Mouse (Mus musculus): ENCODE measurements around the gene Scg5. TPM values are rescaled to one million over a fixed set of nuclear protein-coding genes. Genes with fewer than 3 reads are reported as not detected.

Scg5 gene
- polyA plus RNA-seq (2017; shearing (Covaris generic)): 2.6 TPM

GRCm38 (mm10) chr2:113828943-113829882, at the start of gene Scg5:
TSS of gene Scg5 (minus strand) at chr2:113829121.

GRCm38 (mm10) chr2:113848245-113849121, 19.6 kb upstream of the Scg5 start, which contains the start of gene Arhgap11a:
TSS of gene Arhgap11a (minus strand) at chr2:113848661.

GRCm38 (mm10) chr2:113758311-113759161, 70.4 kb downstream of the Scg5 start, which contains the start of gene Grem1:
TSS of gene Grem1 (minus strand) at chr2:113758646.

Other genes starting within 250 kb of the Scg5 start
- not detected for gene Grem1, start 70.5 kb downstream of the Scg5 start, polyA plus RNA-seq (2017; shearing (Covaris generic))
- 2.9 TPM for gene Arhgap11a, start 19.5 kb upstream of the Scg5 start, polyA plus RNA-seq (2017; shearing (Covaris generic))
- gene Gjd2, start 184.5 kb upstream of the Scg5 start, polyA plus RNA-seq (2017; shearing (Covaris generic)): not detected
- 0.77 TPM for gene Actc1, start 224.4 kb upstream of the Scg5 start, polyA plus RNA-seq (2017; shearing (Covaris generic))

Data from effector memory CD4-positive, alpha-beta T cell, adult 7 months (primary cell).